Mouse (Mus musculus) heart, postnatal 4 days (tissue): Measurements from ENCODE around the gene Rpl23a. TPM values are rescaled to one million over a fixed set of nuclear protein-coding genes. Genes with fewer than 3 reads are reported as not detected.
"Not testable (repeated sequence)": the region's sequence is repeated elsewhere in the genome, so short reads cannot be mapped to it uniquely, and the experiment has no call there.

Experiments used
- DNase-seq: peaks from one replicate; pipeline ENCODE4 v3.0.0; 2021
- microRNA-seq, 2 experiments: library from miRNA; unstranded; fragments of <30 nt; microRNA quantifications; one replicate each; pipeline ENCODE4 v1.2.0; 2021 to 2022
- total RNA-seq, 2 experiments: library from RNA; stranded (reverse); gene quantifications; 2 replicates each; pipeline ENCODE4 v1.2.3; 2021

The Rpl23a gene
- total RNA-seq, 2 experiments from 2014 or later, result 1,082 to 1,148 TPM

GRCm38 (mm10) chr11:78146168-78146567 lies 37.2 kb downstream of the Rpl23a start:
- DNase-seq, result no peak

GRCm38 (mm10) chr11:78143520-78143919 lies 39.9 kb downstream of the Rpl23a start:
- DNase-seq, result no peak

DNA sequence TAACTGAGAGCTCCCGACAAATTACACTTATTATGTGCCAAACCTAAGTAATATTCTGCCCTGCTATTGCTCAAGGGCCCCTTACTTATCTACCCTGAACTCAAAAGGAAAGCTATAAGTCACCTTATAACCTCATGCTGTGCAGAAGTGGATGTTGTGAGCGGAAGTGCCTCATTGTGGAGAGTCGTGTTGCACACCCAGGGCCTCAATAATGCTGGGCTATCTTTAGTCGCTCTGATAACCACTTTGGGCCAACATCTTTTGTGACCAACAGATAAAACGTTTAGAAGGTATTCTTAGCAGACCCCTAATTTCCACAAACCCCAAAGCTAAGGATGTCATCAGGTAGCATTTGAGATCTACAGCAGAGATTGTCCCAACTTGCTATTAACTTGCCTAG lies 42.7 kb downstream of the Rpl23a start:
- no peak for DNase-seq

- no peak for DNase-seq
These were observed 45.4 kb downstream of the Rpl23a start for GRCm38 (mm10) chr11:78138023-78138422.

DNA sequence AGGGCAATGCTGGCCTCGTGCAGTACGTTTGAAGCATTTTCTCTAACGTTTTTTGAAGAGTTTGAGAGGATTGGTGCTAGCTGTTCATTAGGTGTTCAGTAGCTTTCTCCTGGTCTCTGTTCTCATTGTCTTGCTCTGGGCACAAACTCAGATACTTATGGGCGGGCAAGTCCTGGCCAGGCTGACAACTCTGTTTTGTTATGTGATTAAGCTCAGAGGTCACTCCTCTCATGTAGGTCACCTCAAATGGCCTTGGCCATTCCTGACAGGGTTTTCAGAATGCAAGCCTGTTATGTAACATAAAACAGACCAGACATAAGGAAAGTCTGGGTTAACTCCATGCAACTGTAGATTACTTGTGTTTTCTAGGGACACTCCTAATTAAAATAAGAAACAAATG lies 45.8 kb downstream of the Rpl23a start:
- DNase-seq, result no peak

DNA sequence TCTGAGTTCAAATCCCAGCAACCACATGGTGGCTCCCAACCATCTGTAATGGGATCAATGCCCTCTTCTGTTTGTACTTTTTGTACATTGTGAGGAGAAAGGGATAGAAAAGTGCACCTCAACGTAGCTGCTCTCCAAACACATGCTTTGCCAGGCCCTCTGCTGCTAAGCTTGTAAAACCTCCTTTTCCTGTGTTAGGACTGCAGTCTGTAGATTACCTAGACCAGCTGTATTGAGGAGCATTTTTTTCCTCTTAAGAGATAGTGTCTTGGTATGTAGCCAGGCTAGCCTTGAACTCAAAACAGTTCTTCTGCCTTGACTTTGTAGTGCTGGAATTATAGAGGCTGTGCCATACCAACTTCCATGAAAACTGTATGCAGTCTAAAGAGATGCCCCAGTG lies 47.3 kb downstream of the Rpl23a start:
- no peak for DNase-seq

DNA sequence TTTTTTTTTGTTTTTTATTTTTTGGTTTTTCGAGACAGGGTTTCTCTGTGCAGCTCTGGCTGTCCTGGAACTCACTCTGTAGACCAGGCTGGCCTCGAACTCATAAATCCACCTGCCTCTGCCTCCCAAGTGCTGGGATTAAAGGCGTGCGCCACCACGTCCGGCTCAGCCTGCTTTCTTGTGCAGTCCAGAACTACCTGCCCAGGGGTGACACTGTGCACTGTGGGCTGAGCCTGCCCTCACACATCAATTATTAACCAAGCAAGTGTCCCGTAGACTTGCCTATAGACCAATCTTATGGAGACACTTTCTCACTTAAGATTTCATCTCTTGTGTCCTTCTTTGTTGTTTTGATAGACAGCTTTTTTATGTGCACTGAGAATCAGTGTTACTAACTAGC lies 48.1 kb downstream of the Rpl23a start:
- DNase-seq, result not testable (repeated sequence)

DNA sequence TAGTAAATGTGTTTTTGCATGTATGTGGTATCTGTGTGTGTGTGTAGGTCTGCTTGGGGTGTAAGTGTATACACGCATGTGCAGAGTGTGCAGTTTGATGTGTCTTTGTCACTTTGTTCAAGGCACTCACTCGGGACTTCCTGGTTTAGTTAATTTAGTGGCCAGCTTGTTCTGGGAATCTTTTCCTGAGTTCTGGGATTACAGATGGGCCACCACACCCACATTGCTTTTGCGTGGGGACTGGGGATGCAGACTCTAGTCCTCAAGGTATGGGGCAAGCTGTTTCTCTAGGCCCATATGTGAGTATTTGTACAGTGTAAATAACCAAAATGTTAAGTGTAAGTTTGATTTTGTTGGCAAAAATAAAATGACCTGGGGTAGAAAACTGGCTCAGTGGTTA lies 49.0 kb downstream of the Rpl23a start:
- DNase-seq, result no peak

DNA sequence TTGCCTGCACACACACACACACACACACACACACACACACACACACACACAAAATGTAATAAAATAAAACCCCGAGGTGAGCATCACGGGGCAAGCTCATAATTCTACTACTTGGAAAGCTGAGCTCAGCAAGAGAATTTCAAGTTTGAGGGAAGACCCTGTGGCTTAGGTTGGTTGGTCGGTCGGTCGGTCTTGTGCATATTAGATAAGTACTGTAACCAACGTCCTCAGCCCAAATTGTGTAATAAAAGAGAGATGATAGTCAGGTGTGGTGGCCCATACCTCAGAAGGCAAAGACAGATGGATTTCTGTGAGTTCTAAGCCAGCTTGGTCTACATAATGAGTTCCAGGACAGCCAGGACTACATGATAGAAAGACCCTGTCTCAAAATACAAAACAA lies 49.5 kb downstream of the Rpl23a start:
- no peak for DNase-seq

Small RNA genes lying within 50 kb of the gene (microRNA-seq; reads per million reads assigned to microRNA genes)
- 1.4 reads per million in 2 experiments for gene Mir7653

Other genes starting within 250 kb of the Rpl23a start
- gene Phf12, start 200.8 kb downstream of the Rpl23a start, total RNA-seq, result 10 to 100 TPM; 42.3 to 43.2 TPM
- gene Dhrs13, start 151.3 kb downstream of the Rpl23a start, total RNA-seq, result 1 to 10 TPM; 7.8 to 9.3 TPM
- gene Flot2, start 145.7 kb downstream of the Rpl23a start, total RNA-seq, result 10 to 100 TPM; 89.1 to 98.5 TPM
- gene Eral1, start 103.2 kb downstream of the Rpl23a start, total RNA-seq, result 10 to 100 TPM; 23.7 to 24.0 TPM
- 10 to 100 TPM; 17.1 to 17.5 TPM for gene Fam222b, start 88.9 kb downstream of the Rpl23a start, total RNA-seq
- 10 to 100 TPM; 25.8 to 27.5 TPM for gene Traf4, start 18.0 kb downstream of the Rpl23a start, total RNA-seq
- gene Nek8, start 6.9 kb downstream of the Rpl23a start, total RNA-seq, result 1 to 10 TPM; 7.7 to 8.6 TPM
- 1 to 10 TPM; 8.4 to 9.8 TPM for gene Tlcd1, start 6.9 kb downstream of the Rpl23a start, total RNA-seq
- 10 to 100 TPM; 25.2 to 28.0 TPM for gene Rab34, start 4.8 kb upstream of the Rpl23a start, total RNA-seq
- 1 to 10 TPM in 1 of 2 experiments, under 1 TPM in 1; 0.81 to 1.4 TPM for gene Proca1, start 9.8 kb upstream of the Rpl23a start, total RNA-seq
- 10 to 100 TPM; 41.2 to 43.9 TPM for gene Sdf2, start 62.2 kb upstream of the Rpl23a start, total RNA-seq
- 10 to 100 TPM; 35.7 to 37.2 TPM for gene Supt6, start 62.4 kb upstream of the Rpl23a start, total RNA-seq
- 100 to 1,000 TPM; 178 to 185 TPM for gene 2610507B11Rik, start 78.2 kb upstream of the Rpl23a start, total RNA-seq
- 1 to 10 TPM; 1.2 to 1.4 TPM for gene BC030499, start 107.3 kb upstream of the Rpl23a start, total RNA-seq
- gene Spag5, start 117.9 kb upstream of the Rpl23a start, total RNA-seq, result 10 to 100 TPM; 32.6 to 33.2 TPM
- gene Aldoc, start 139.4 kb upstream of the Rpl23a start, total RNA-seq, result 1 to 10 TPM; 3.3 to 3.6 TPM
- gene Pigs, start 144.8 kb upstream of the Rpl23a start, total RNA-seq, result 10 to 100 TPM; 27.0 to 27.2 TPM
- gene Unc119, start 159.9 kb upstream of the Rpl23a start, total RNA-seq, result 10 to 100 TPM; 13.5 to 14.6 TPM
- gene Foxn1, start 203.0 kb upstream of the Rpl23a start, total RNA-seq, result not detected
- gene Slc13a2, start 238.6 kb upstream of the Rpl23a start, total RNA-seq, result not detected